Mouse (Mus musculus) forebrain, embryonic 15.5 days (tissue): ENCODE results near the gene Arpc1b. TPM values are rescaled to one million over a fixed set of nuclear protein-coding genes. Genes with fewer than 3 reads are reported as not detected.
"Not testable (repeated sequence)": the region's sequence is repeated elsewhere in the genome, so short reads cannot be mapped to it uniquely, and the experiment has no call there.

ENCODE experiments used
- ATAC-seq: fragments of 200-750 bp; cut with Nextera tagmentation; replicated peaks from 2 replicates; pipeline ENCODE4 v1.8.0; 2017; ENCODE audit warnings: mild to moderate bottlenecking, moderate TSS enrichment, moderate library complexity
- H3K27ac ChIP-seq: fragments of 300-500 bp; sonication (generic); replicated peaks from 2 replicates; pipeline ENCODE4 v1.5.1; 2015; ENCODE audit warnings: mild to moderate bottlenecking, inconsistent platforms
- H3K27me3 ChIP-seq: fragments of 300-500 bp; sonication (generic); 2 replicates; pipeline ENCODE4 v1.6.1; 2015; ENCODE audit warnings: inconsistent platforms
- H3K36me3 ChIP-seq: fragments of 300-500 bp; sonication (generic); 2 replicates; pipeline ENCODE4 v1.6.1; 2015; ENCODE audit warnings: mild to moderate bottlenecking, inconsistent platforms
- H3K4me1 ChIP-seq: fragments of 300-500 bp; sonication (generic); 2 replicates; pipeline ENCODE4 v1.6.1; 2015; ENCODE audit warnings: inconsistent platforms
- H3K4me2 ChIP-seq: fragments of 300-500 bp; sonication (generic); replicated peaks from 2 replicates; pipeline ENCODE4 v1.6.1; 2015; ENCODE audit warnings: mild to moderate bottlenecking, inconsistent platforms
- H3K4me3 ChIP-seq: fragments of 300-500 bp; sonication (generic); 2 replicates; pipeline ENCODE4 v1.5.1; 2015; ENCODE audit warnings: mild to moderate bottlenecking, inconsistent platforms
- H3K9ac ChIP-seq: fragments of 300-500 bp; sonication (generic); replicated peaks from 2 replicates; pipeline ENCODE4 v1.6.1; 2015; ENCODE audit warnings: mild to moderate bottlenecking, inconsistent platforms
- H3K9me3 ChIP-seq: fragments of 300-500 bp; sonication (generic); 2 replicates; pipeline ENCODE4 v1.6.1; 2016; ENCODE audit warnings: inconsistent platforms
- WGBS: fragments of 180-500 bp; shearing (Covaris S2); methylation state at CpG from one replicate; pipeline ENCODE4 v1.1.7; 2015; ENCODE audit warnings: mixed read lengths; 5-methylcytosine and 5-hydroxymethylcytosine counted together
- polyA plus RNA-seq: library from polyadenylated mRNA; unstranded; fragments of >200 nt; fragmentation: Nextera tagmentation; extraction: Ambion mirVana; gene quantifications from 2 replicates; pipeline ENCODE4 v1.2.1, GENCODE M21; 2015

Arpc1b gene
- polyA plus RNA-seq = 57.0 and 60.4 TPM in 2 replicates

DNA sequence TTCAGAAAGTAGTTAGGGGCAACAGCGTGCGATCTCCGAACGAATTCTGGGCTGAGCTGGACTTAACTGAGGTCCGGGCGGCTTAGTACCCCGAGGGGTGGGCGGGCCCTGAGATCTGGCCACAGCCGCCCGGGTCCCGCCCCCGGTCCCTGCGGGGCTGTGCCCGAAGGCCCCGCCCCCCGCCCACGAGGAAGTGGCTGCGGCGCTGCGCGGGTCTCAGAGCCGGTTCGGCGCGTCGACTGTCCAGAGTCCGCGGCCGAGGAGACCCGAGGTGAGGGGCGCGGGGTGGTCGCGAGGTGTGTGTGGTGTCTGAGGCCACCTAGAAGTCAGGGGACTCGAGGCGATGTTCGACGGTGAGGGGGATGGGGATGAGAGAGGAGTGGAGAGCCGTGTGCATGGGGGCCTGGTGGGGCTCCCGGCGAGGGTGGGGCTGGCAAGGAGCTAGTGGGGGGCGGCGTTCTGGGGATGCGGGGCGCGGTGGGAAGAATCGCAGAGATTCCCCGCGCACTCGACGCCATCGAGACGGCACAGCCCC is at the start of gene Arpc1b:
TSS of gene Arpc1b (plus strand) at position 145 of the 535 bp plus-strand sequence.
- WGBS = under 1% methylated on average over 39 of the region's 53 CpGs

DNA sequence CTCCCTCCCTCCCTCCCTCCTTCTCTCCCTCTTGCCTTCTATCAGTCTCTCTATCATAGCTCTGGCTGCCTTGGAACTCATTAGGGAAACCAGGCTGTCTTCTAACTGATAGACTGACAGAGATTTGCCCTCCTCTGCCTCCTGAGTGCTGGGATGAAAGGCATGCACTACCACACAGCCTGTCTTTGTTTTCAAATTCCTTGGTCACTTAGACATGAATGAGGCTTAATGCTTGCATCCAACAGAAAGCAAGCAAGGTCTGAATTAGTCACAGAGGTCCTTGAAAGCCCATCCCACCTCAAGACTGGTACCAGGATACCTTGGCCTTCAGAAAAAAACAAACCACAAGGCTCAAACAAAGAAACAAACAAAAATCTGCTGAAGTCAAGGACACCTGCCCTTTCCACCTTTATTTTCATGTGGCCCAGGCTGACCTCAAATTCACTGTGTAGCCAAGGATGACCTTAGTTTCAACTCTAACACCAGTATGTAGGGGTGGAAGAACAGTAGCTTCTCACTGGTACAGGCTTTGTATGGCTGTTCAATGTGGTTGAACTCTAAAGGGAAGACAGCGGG is 49.2 kb upstream of the Arpc1b start:
- no peak for ATAC-seq
- Histone ChIP-seq H3K4me2 (no peak overlapping the region), H3K9me3 (no peaks in the 10 kb centered on the region), H3K36me3 (no peaks in the 10 kb centered on the region), H3K9ac (no peak overlapping the region), H3K4me3 (no peak overlapping the region), H3K27me3 (no peaks in the 10 kb centered on the region), H3K27ac (no peak overlapping the region), H3K4me1 (no peaks in the 10 kb centered on the region)
- 97% methylated on average over 1 of the region's 1 CpGs for WGBS

More for the DNA sequence above, at the start of gene Arpc1b:
- Histone ChIP-seq H3K36me3 (peaks cover 23% of the 10 kb centered on the region), H3K4me2 (peak within 1 kb of the TSS; percentile 53), H3K9me3 (no peaks in the 10 kb centered on the region), H3K27me3 (0 out of 2 replicates have a peak, but pooled peaks cover 5% of the 10 kb centered on the region), H3K27ac (no peak within 1 kb of the TSS), H3K4me3 (peak within 1 kb of the TSS; percentile 44), H3K9ac (peak within 1 kb of the TSS; percentile 42), H3K4me1 (peaks cover 11% of the 10 kb centered on the region)
- ATAC-seq = peak; percentile 39; the same call in 1 of the 2 replicates

DNA sequence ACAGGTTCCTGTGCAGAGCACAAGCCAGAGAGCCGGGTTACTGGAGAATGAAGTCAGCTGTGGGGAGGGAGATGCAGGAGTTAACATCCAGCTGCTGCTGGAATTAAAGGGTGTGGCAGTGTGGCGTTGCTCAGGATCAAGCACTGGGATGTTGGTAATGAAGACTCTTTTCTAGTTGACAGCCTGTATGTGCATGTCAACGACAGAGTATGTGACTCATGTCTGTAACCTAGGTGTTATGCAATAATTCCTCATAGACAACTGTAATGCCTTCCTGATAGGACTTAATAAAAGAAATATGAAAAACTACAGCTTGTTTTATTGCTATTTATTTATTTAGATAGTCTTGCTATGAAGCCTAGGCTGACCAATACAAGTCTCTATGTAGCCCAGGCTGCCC is 45.2 kb upstream of the Arpc1b start:
- Histone ChIP-seq H3K36me3 (no peaks in the 10 kb centered on the region), H3K4me2 (no peak overlapping the region), H3K4me3 (no peak overlapping the region), H3K4me1 (no peaks in the 10 kb centered on the region), H3K27ac (no peak overlapping the region), H3K27me3 (no peaks in the 10 kb centered on the region), H3K9ac (no peak overlapping the region), H3K9me3 (no peaks in the 10 kb centered on the region)
- WGBS = 71% methylated on average over 3 of the region's 3 CpGs
- ATAC-seq = no peak

DNA sequence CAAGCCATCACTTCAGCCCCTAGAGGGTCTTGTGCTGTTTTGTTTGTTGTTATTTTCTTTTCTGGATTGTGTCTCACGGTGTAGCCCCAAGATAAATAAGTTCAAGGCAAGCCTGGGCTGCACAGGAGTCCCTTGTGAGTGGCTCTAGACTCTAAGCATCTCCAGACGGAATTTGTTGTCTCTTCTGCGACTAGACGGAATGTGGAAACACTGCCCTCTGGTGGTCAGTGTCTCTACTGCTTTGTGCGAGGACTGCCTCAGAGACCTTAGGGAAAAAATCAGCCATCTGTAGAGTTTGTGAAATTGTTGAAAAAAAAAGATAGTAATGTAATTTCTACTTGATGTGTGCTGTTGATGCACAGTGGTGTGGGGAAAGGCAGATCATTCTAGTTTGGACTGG is 44.3 kb upstream of the Arpc1b start:
- H3K4me2 ChIP-seq = no peak overlapping the region
- no peaks in the 10 kb centered on the region for H3K27me3 ChIP-seq
- no peaks in the 10 kb centered on the region for H3K9me3 ChIP-seq
- H3K4me1 ChIP-seq = no peaks in the 10 kb centered on the region
- H3K4me3 ChIP-seq = no peak overlapping the region
- ATAC-seq = peak; percentile 60
- H3K27ac ChIP-seq = no peak overlapping the region
- no peak overlapping the region for H3K9ac ChIP-seq
- no peaks in the 10 kb centered on the region for H3K36me3 ChIP-seq
- 0% methylated on average over 5 of the region's 5 CpGs for WGBS

DNA sequence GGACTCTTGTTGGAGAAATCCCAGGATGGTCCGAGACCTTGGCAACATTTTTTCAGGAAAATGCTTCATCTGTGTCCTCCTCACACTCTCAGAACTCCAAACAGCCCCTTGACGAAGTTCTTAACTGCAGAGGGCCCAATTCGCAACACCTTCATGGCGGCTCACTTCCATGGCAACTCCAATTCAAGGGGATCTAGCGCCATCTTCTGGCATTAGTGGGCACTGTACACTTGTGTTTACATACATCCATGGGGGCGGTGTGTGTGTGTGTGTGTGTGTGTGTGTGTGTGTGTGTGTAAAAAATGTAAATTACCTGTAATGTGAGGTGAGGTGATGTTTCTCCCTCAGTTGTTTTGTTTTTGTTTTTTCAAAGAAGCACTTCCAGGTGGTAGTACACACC is 42.7 kb upstream of the Arpc1b start:
- Histone ChIP-seq H3K4me3 (no peak overlapping the region), H3K27me3 (no peaks in the 10 kb centered on the region), H3K9me3 (no peaks in the 10 kb centered on the region), H3K4me2 (no peak overlapping the region), H3K36me3 (no peaks in the 10 kb centered on the region), H3K9ac (no peak overlapping the region), H3K27ac (no peak overlapping the region), H3K4me1 (no peaks in the 10 kb centered on the region)
- no peak for ATAC-seq
- 57% methylated on average over 6 of the region's 6 CpGs for WGBS

DNA sequence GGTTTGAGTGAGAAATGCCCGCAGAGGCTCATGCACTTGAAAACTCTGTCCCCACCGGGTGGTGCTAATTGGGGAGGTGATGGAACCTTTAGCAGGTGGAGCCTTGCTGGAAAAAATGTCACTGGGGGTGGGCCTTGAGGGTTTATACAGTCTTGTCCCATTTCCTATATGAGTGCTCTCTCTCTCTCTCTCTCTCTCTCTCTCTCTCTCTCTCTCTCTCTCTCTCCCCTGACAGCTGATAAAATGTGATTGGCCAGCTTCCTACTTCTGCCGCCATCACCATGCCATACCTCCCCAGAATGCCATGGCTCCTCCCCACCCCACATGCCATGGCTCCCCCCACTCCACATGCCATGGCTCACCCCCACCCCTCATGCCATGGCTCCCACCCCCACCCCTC is 38.9 kb upstream of the Arpc1b start:
- WGBS = 51% methylated on average over 3 of the region's 3 CpGs
- Histone ChIP-seq H3K9ac (no peak overlapping the region), H3K4me1 (no peaks in the 10 kb centered on the region), H3K9me3 (no peaks in the 10 kb centered on the region), H3K4me3 (no peak overlapping the region), H3K36me3 (no peaks in the 10 kb centered on the region), H3K4me2 (no peak overlapping the region), H3K27me3 (no peaks in the 10 kb centered on the region), H3K27ac (no peak overlapping the region)
- ATAC-seq = no peak

DNA sequence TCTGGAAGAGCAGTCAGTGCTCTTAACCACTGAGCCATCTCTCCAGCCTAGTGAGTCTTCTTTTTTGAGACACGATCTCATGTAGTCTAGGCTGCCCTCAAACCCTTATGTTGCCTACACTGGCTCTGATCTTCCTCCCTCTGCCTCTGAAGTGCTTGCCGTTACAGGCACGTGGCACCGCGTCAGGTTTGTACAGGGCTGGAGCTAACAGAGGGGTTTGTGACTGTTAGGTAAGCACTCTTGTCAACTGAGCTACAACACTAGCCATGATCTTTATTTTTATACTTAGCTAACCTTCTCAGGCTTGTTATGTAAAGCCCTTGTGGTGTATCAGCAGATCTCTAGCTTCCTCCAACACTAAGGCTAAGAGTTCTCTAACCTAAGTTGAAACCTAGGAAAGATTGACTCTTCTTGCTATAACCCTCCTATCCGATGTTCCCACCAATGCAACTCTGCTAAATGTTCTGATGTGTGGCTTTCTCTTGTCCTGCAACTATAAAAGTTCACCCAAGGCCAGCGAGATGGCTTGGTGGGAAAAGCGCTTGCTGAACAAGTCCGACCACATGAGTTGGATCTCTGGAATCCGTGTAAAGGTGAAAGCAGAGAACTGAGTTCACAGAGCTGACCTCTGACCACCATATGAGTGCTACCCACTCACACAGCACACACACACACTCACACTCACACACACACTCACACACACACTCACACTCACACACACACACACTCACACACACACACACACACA is 32.0 kb upstream of the Arpc1b start:
- no peak for ATAC-seq
- Histone ChIP-seq H3K4me1 (peaks cover 11% of the 10 kb centered on the region), H3K27ac (no peak overlapping the region), H3K36me3 (0 out of 2 replicates have a peak, but pooled peaks cover 4% of the 10 kb centered on the region), H3K27me3 (no peaks in the 10 kb centered on the region), H3K4me3 (no peak overlapping the region), H3K9me3 (no peaks in the 10 kb centered on the region), H3K4me2 (no peak overlapping the region), H3K9ac (no peak overlapping the region)
- 92% methylated on average over 10 of the region's 10 CpGs for WGBS

DNA sequence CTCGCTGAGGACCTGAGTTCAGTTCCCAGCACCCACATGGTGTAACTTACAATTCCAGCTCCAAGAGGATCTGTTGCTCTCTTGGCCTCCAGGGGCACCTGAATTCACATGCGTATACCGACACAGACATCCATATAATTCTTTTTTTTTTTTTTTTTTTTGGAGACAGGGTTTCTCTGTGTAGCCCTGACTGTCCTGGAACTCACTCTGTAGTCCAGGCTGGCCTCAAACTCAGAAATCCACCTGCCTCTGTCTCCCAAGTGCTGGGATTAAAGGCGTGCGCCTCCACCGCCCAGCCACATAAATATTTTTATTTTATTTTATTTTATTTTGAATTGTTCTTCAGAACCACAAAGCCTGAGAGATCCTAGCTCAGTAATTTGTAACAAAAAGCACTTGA is 30.8 kb upstream of the Arpc1b start:
- WGBS = 49% methylated on average over 6 of the region's 6 CpGs
- peak overlapping the region; percentile 91 for H3K27ac ChIP-seq
- H3K9me3 ChIP-seq, H3K36me3 ChIP-seq, H3K27me3 ChIP-seq: not testable (repeated sequence)
- peak overlapping the region; percentile 71 for H3K4me3 ChIP-seq
- peak overlapping the region; percentile 85 for H3K4me2 ChIP-seq
- ATAC-seq = peak; percentile 52
- peaks cover 11% of the 10 kb centered on the region for H3K4me1 ChIP-seq
- H3K9ac ChIP-seq = peak overlapping the region; percentile 90

DNA sequence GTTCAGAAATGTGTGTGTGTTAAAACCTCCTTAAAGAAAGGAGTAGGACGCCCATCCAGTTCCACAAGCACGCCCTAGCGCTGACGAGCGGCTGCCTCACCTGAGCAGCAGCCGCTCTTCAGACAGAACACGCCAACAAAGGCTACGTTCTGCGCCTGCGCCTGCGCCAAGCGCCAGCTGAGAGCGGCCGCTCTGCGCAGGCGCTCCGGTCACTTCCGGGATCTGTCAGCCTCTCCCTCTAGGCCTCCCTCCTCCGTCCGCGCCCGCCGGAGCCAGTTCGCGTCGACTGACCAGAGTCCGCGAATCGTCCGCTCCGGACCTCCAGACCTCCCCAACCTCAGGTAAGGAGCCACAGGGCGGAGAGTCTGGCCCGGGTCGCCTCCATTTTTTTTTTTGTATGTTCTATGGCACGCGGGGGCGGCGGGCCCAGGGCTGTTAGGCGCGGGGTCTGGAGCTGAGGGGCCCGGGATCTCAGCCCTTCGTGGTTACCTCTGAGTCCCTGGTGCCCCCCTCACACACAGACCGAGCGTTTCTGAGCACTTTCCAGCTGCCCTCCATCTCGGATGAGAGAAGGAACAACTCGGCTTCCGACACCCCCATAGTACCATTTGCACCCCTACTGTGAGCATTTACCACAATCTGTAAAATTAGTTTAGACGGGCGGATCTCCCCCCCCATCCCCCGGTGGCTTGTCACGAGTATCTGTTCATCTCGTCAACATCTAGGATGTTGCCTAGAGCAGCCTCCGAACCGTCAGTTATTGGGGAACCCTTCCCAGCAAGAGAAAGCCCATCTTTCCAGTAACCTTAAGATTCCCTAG is 30.2 kb upstream of the Arpc1b start, which contains the start of the genes Arpc1a and Kpna7:
TSS of gene Arpc1a (plus strand) at position 199 of the 820 bp plus-strand sequence.
TSS of gene Kpna7 (minus strand) at position 399 of the 820 bp plus-strand sequence.
- H3K36me3 ChIP-seq = 0 out of 2 replicates have a peak, but pooled peaks cover 4% of the 10 kb centered on the region
- H3K9me3 ChIP-seq = no peaks in the 10 kb centered on the region
- peak within 1 kb of the TSS; percentile 91 for H3K27ac ChIP-seq
- WGBS = 1% methylated on average over 54 of the region's 54 CpGs
- H3K4me2 ChIP-seq = peak within 1 kb of the TSS; percentile 85
- H3K9ac ChIP-seq = peak within 1 kb of the TSS; percentile 90
- peak within 1 kb of the TSS; percentile 71 for H3K4me3 ChIP-seq
- ATAC-seq = peak; percentile 98
- peaks cover 11% of the 10 kb centered on the region for H3K4me1 ChIP-seq
- no peaks in the 10 kb centered on the region for H3K27me3 ChIP-seq

DNA sequence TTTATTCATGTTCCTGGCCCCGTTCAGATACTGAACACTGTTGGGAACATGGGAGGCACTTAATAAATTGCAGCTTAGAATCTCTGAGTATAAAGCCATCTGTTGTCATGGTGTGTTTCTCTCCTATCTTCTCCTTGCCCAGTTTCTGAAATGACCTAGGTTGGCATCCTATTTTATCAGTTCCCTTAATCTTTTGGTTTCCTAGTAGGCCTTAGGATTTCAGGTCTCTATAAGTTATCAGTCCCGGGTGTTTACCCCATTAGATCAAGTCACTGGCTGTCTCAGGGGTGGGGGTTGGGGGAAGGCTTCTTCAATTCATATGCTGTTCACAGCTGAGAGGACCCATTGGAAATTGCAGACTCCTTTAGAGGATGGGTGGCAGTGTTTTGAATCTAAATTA is 29.2 kb upstream of the Arpc1b start:
- H3K27me3 ChIP-seq = no peaks in the 10 kb centered on the region
- no peak overlapping the region for H3K27ac ChIP-seq
- peaks cover 11% of the 10 kb centered on the region for H3K4me1 ChIP-seq
- H3K9me3 ChIP-seq = no peaks in the 10 kb centered on the region
- peaks cover 7% of the 10 kb centered on the region; the same call in 1 of the 2 replicates for H3K36me3 ChIP-seq
- WGBS = 84% methylated on average over 2 of the region's 2 CpGs
- peak overlapping the region; percentile 85 for H3K4me2 ChIP-seq
- ATAC-seq = no peak
- H3K4me3 ChIP-seq = peak overlapping the region; percentile 71
- H3K9ac ChIP-seq = peak overlapping the region; percentile 90

DNA sequence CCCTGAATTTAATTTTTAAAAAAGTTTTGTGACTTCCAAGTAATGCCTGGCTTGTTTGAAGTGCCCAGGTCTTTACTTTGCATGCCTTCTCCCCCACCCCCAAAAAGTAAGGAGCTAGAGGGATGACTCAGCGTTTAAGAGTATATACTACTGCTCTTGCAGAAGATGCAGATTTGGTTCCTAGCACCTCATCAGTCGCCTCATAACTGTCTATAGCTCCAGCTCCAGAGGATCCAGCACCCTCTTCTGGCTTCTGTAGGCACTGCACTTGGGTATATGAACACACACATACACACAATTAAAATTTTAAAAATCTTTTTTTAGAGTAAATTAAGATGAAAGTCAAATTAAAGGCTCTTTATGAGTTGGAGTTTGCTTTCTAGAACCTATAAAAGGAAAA is 25.8 kb upstream of the Arpc1b start:
- Histone ChIP-seq H3K9me3 (no peaks in the 10 kb centered on the region), H3K4me1 (peaks cover 11% of the 10 kb centered on the region), H3K4me3 (no peak overlapping the region), H3K36me3 (peaks cover 27% of the 10 kb centered on the region), H3K9ac (no peak overlapping the region), H3K27me3 (no peaks in the 10 kb centered on the region), H3K27ac (no peak overlapping the region), H3K4me2 (no peak overlapping the region)
- 97% methylated on average over 2 of the region's 2 CpGs for WGBS
- no peak for ATAC-seq
